In genomic region chr2:170076941-170077490, GRCm38 (mm10) we compare ENCODE assay signal across 20 mouse cellular contexts.
DNase-seq lines count a peak whose midpoint lies in the region; ATAC-seq and TF ChIP-seq lines count a peak whose summit lies in the region.
"Had no signal": no experiment of that assay in that cellular context is flagged by ENCODE, and none has a peak within 500 bp of the region (broad histone marks: within the 10 kb centered on the region; RNA-seq: fewer than 3 reads in every experiment).

No protein-coding gene starts in this region.

- dilution Hi-C loops in CH12.LX (cut with MboI; ENCODE audit: extremely low pct_ligation_motif_present, extremely low pct_unique_long_range_greater_than_20kb, low sequenced_read_pairs) = no loop called here

- H3K9ac ChIP-seq in forebrain, postnatal 0 days = no peak overlapping the region
- no peak overlapping the region for H3K9ac ChIP-seq in forebrain, embryonic 13.5 days
- H3K9ac ChIP-seq in intestine, embryonic 14.5 days (ENCODE audit: low read length) = no peak overlapping the region
- no peak overlapping the region for H3K9ac ChIP-seq in intestine, embryonic 15.5 days
- no peak overlapping the region for H3K9ac ChIP-seq in CH12.LX (ENCODE audit: insufficient read depth, low read depth)
- H3K9ac ChIP-seq: hindbrain, embryonic 13.5 days; midbrain, embryonic 15.5 days had no signal

- TF ChIP-seq RAD21 in CH12.LX (IDR thresholded peaks at IDR 0.05; ENCODE audit: low read depth, low read length) = peak; percentile 34

- in situ Hi-C loops in CH12.LX (cut with MboI; ENCODE audit: low pct_ligation_motif_present, low pct_unique_long_range_greater_than_20kb, low sequenced_read_pairs) = loop anchor here (25.0 kb wide), 1 partner anchor 1115 kb away; the partner anchor contains the start of gene Zfp64

- peak; percentile 52 for TF ChIP-seq CTCF in forebrain, postnatal 0 days (IDR thresholded peaks at IDR 0.05; ENCODE audit: low read depth)
- TF ChIP-seq CTCF in left cerebral cortex, adult 2 months (IDR thresholded peaks at IDR 0.05) = peak; percentile 24; the same call in 1 of the 2 replicates
- TF ChIP-seq CTCF in CH12.LX (conservative IDR thresholded peaks at IDR 0.05 in 1 of 2, IDR thresholded peaks at IDR 0.05 in 1 of 2; ENCODE audit: low read depth in 2 of 2, low read length in 2 of 2) = peak in 1 of 2 experiments; percentile 32; a peak in 2 of 4 replicates

- H3K4me3 ChIP-seq in forebrain, postnatal 0 days (ENCODE audit: low read depth, low read length) = no peak overlapping the region
- H3K4me3 ChIP-seq in forebrain, embryonic 13.5 days = no peak overlapping the region
- no peak overlapping the region for H3K4me3 ChIP-seq in intestine, embryonic 14.5 days (ENCODE audit: low read depth, low read length)
- H3K4me3 ChIP-seq in intestine, embryonic 15.5 days (replicated peaks) = no peak overlapping the region
- no peak overlapping the region for H3K4me3 ChIP-seq in left cerebral cortex, adult 2 months
- H3K4me3 ChIP-seq in CH12.LX (replicated peaks in 1 of 3; ENCODE audit: low read depth in 2 of 3, low read length in 2 of 3, poor library complexity in 1 of 3) = no peak overlapping the region
- H3K4me3 ChIP-seq: forebrain, embryonic 10.5 days; hindbrain, embryonic 13.5 days; midbrain, embryonic 15.5 days had no signal

- 0 out of 2 replicates have a peak, but pooled peaks cover 4% of the 10 kb centered on the region for H3K4me1 ChIP-seq in forebrain, postnatal 0 days (ENCODE audit: insufficient read depth)
- H3K4me1 ChIP-seq in forebrain, embryonic 13.5 days = peaks cover 12% of the 10 kb centered on the region
- peaks cover 21% of the 10 kb centered on the region for H3K4me1 ChIP-seq in intestine, embryonic 14.5 days (replicated peaks; ENCODE audit: control insufficient read depth, insufficient read depth, low read length)
- H3K4me1 ChIP-seq in intestine, embryonic 15.5 days (replicated peaks) = peaks cover 8% of the 10 kb centered on the region; the same call in 1 of the 2 replicates
- H3K4me1 ChIP-seq in CH12.LX (ENCODE audit: control insufficient read depth in 1 of 2, insufficient read depth in 2 of 2) = peaks cover 0 to 2% of the 10 kb centered on the region in 2 experiments; a peak in 1 of 4 replicates

- no peaks in the 10 kb centered on the region for H3K36me3 ChIP-seq in forebrain, postnatal 0 days (ENCODE audit: insufficient read depth)
- H3K36me3 ChIP-seq in forebrain, embryonic 13.5 days (ENCODE audit: poor library complexity, severe bottlenecking) = no peaks in the 10 kb centered on the region
- H3K36me3 ChIP-seq in intestine, embryonic 14.5 days (ENCODE audit: control insufficient read depth, insufficient read depth, low read length) = no peaks in the 10 kb centered on the region
- no peaks in the 10 kb centered on the region for H3K36me3 ChIP-seq in intestine, embryonic 15.5 days
- H3K36me3 ChIP-seq in CH12.LX (replicated peaks in 1 of 2; ENCODE audit: control insufficient read depth in 1 of 2, insufficient read depth in 1 of 2, low read length in 1 of 2) = no peaks in the 10 kb centered on the region
- H3K36me3 ChIP-seq: forebrain, embryonic 10.5 days; hindbrain, embryonic 13.5 days; midbrain, embryonic 15.5 days had no signal

- TF ChIP-seq POLR2A in CH12.LX (IDR thresholded peaks at IDR 0.05; ENCODE audit: low read depth, low read length) = no peak

- H3K27me3 ChIP-seq in forebrain, postnatal 0 days (ENCODE audit: insufficient read depth, low read length) = no peaks in the 10 kb centered on the region
- H3K27me3 ChIP-seq in forebrain, embryonic 13.5 days = 0 out of 2 replicates have a peak, but pooled peaks cover 3% of the 10 kb centered on the region
- no peaks in the 10 kb centered on the region for H3K27me3 ChIP-seq in intestine, embryonic 14.5 days (replicated peaks; ENCODE audit: control insufficient read depth, insufficient read depth, low read length)
- H3K27me3 ChIP-seq in intestine, embryonic 15.5 days (replicated peaks) = no peaks in the 10 kb centered on the region
- H3K27me3 ChIP-seq in CH12.LX (replicated peaks) = peaks cover 15% of the 10 kb centered on the region
- H3K27me3 ChIP-seq: hindbrain, embryonic 13.5 days; midbrain, embryonic 15.5 days had no signal

- WGBS in forebrain, postnatal 0 days = 78% methylated on average over 6 of the region's 6 CpGs
- WGBS in forebrain, embryonic 13.5 days = 83% methylated on average over 6 of the region's 6 CpGs
- WGBS in intestine, embryonic 14.5 days = 57% methylated on average over 6 of the region's 6 CpGs
- 51% methylated on average over 6 of the region's 6 CpGs for WGBS in intestine, embryonic 15.5 days

- intact Hi-C loops in left cerebral cortex, adult 2 months (cut with DNase I) = no loop called here
- intact Hi-C loops in left cerebral cortex, postnatal 14 days (cut with DNase I) = no loop called here

- H3K79me2 ChIP-seq in CH12.LX (replicated peaks; ENCODE audit: control insufficient read depth, extremely low read depth, insufficient read depth, poor library complexity, severe bottlenecking) = no peaks in the 10 kb centered on the region

- no peaks in the 10 kb centered on the region for H3K9me3 ChIP-seq in forebrain, postnatal 0 days (ENCODE audit: low read length)
- no peaks in the 10 kb centered on the region for H3K9me3 ChIP-seq in forebrain, embryonic 13.5 days (replicated peaks)
- no peaks in the 10 kb centered on the region for H3K9me3 ChIP-seq in intestine, embryonic 14.5 days (ENCODE audit: control insufficient read depth, low read length)
- H3K9me3 ChIP-seq in intestine, embryonic 15.5 days = no peaks in the 10 kb centered on the region
- no peaks in the 10 kb centered on the region for H3K9me3 ChIP-seq in CH12.LX (replicated peaks; ENCODE audit: low read length)
- H3K9me3 ChIP-seq: forebrain, embryonic 10.5 days; hindbrain, embryonic 13.5 days; midbrain, embryonic 15.5 days had no signal

- TF ChIP-seq EP300 in CH12.LX (IDR thresholded peaks at IDR 0.05; ENCODE audit: low read length) = no peak

- no peak for DNase-seq in forebrain, postnatal 0 days
- DNase-seq in intestine, embryonic 14.5 days (ENCODE audit: low spot score) = no peak
- DNase-seq in left cerebral cortex, adult 2 months (ENCODE audit: extremely low spot score in 1 of 2, low spot score in 2 of 2) = no peak
- no peak for DNase-seq in left cerebral cortex, postnatal 14 days (ENCODE audit: low spot score in 2 of 2)
- DNase-seq in CH12.LX (ENCODE audit: extremely low read depth) = no peak
- no peak for DNase-seq in urinary bladder, postnatal 4 days (ENCODE audit: low spot score in 2 of 2)
- DNase-seq: adrenal gland, postnatal 36 days; cerebellum, adult 11-12 months; cerebellum, postnatal 25 days; embryo, embryonic 11 days; gastrocnemius, postnatal 25 days; heart, postnatal 10 days; kidney, adult 18-20 months; right cerebral cortex, postnatal 25 days had no signal

- no peak overlapping the region for H3K27ac ChIP-seq in forebrain, postnatal 0 days (ENCODE audit: low read depth, low read length)
- no peak overlapping the region for H3K27ac ChIP-seq in forebrain, embryonic 13.5 days
- H3K27ac ChIP-seq in intestine, embryonic 14.5 days (ENCODE audit: low read depth) = peak overlapping the region; percentile 51; the same call in 1 of the 2 replicates
- no peak overlapping the region for H3K27ac ChIP-seq in intestine, embryonic 15.5 days
- no peak overlapping the region for H3K27ac ChIP-seq in left cerebral cortex, adult 2 months
- H3K27ac ChIP-seq in CH12.LX (ENCODE audit: insufficient read depth, low read depth) = no peak overlapping the region
- H3K27ac ChIP-seq: forebrain, embryonic 10.5 days; hindbrain, embryonic 13.5 days; midbrain, embryonic 15.5 days had no signal

- H3K4me2 ChIP-seq in forebrain, postnatal 0 days (ENCODE audit: low read depth) = no peak overlapping the region
- no peak overlapping the region for H3K4me2 ChIP-seq in forebrain, embryonic 13.5 days
- no peak overlapping the region for H3K4me2 ChIP-seq in intestine, embryonic 14.5 days (ENCODE audit: low read length)
- no peak overlapping the region for H3K4me2 ChIP-seq in intestine, embryonic 15.5 days (replicated peaks)
- H3K4me2 ChIP-seq in CH12.LX (ENCODE audit: insufficient read depth, low read depth, poor library complexity, severe bottlenecking) = no peak overlapping the region
- H3K4me2 ChIP-seq: hindbrain, embryonic 13.5 days; liver, embryonic 11.5 days; midbrain, embryonic 15.5 days had no signal

- no peak for ATAC-seq in forebrain, postnatal 0 days
- no peak for ATAC-seq in forebrain, embryonic 13.5 days
- ATAC-seq in intestine, embryonic 14.5 days (replicated peaks; ENCODE audit: low FRiP score, low TSS enrichment, low read depth) = no peak
- ATAC-seq in intestine, embryonic 15.5 days = no peak
- ATAC-seq: midbrain, embryonic 15.5 days had no signal

TF ChIP-seq in CH12.LX, 34 proteins besides CTCF, POLR2A, EP300 and RAD21:
- TF ChIP-seq ZNF384 (IDR thresholded peaks at IDR 0.05; ENCODE audit: low read depth, low read length) (peak; percentile 31; the same call in 1 of the 2 replicates), SMC3 (IDR thresholded peaks at IDR 0.05; ENCODE audit: low read depth, low read length) (peak; percentile 18; the same call in 1 of the 2 replicates), RCOR1 (conservative IDR thresholded peaks at IDR 0.05; ENCODE audit: low read depth, low read length) (no peak)
